Mouse (Mus musculus): ENCODE measurements around the gene Gm2000.
"Not testable (repeated sequence)": the region's sequence is repeated elsewhere in the genome, so short reads cannot be mapped to it uniquely, and the experiment has no call there.

The Gm2000 gene

GRCm38 (mm10) chr1:156365740-156366139, at the start of gene Gm2000:
Gene Gm2000 (plus strand): TSS chr1:156366040.
- DNase-seq, result no peak

GRCm38 (mm10) chr1:156323126-156323525, 42.7 kb upstream of the Gm2000 start:
- no peak for DNase-seq

GRCm38 (mm10) chr1:156340847-156341246, 25.0 kb upstream of the Gm2000 start:
- no peak for DNase-seq

- no peak for DNase-seq
Observed at GRCm38 (mm10) chr1:156344433-156344832, 21.4 kb upstream of the Gm2000 start.

GRCm38 (mm10) chr1:156345633-156346032, 20.2 kb upstream of the Gm2000 start:
- no peak for DNase-seq

GRCm38 (mm10) chr1:156349031-156349430, 16.8 kb upstream of the Gm2000 start:
- DNase-seq, result no peak

GRCm38 (mm10) chr1:156350441-156350840, 15.4 kb upstream of the Gm2000 start:
- DNase-seq, result no peak

GRCm38 (mm10) chr1:156352466-156352865, 13.4 kb upstream of the Gm2000 start:
- no peak for DNase-seq

- no peak for DNase-seq
Observed at GRCm38 (mm10) chr1:156381217-156381616, 15.4 kb downstream of the Gm2000 start.

GRCm38 (mm10) chr1:156386232-156386631, 20.4 kb downstream of the Gm2000 start:
- DNase-seq, result no peak

GRCm38 (mm10) chr1:156386880-156387279, 21.0 kb downstream of the Gm2000 start:
- no peak for DNase-seq

- DNase-seq, result no peak
Observed at GRCm38 (mm10) chr1:156393148-156393547, 27.3 kb downstream of the Gm2000 start.

GRCm38 (mm10) chr1:156400159-156400558, 34.3 kb downstream of the Gm2000 start:
- not testable (repeated sequence) for DNase-seq

- DNase-seq, result no peak
Observed at GRCm38 (mm10) chr1:156402491-156402890, 36.7 kb downstream of the Gm2000 start.

GRCm38 (mm10) chr1:156403251-156403650, 37.4 kb downstream of the Gm2000 start:
- DNase-seq, result no peak

- no peak for DNase-seq
Observed at GRCm38 (mm10) chr1:156408004-156408403, 42.2 kb downstream of the Gm2000 start.

- no peak for DNase-seq
Observed at GRCm38 (mm10) chr1:156408521-156408920, 42.7 kb downstream of the Gm2000 start.

Data from right cerebral cortex, adult 18-20 months (tissue).